Mouse (Mus musculus) neutrophil, adult 59 days (primary cell): ENCODE data around the gene Lum. TPM values are rescaled to one million over a fixed set of nuclear protein-coding genes. Genes with fewer than 3 reads are reported as not detected.

Experiments used
- total RNA-seq, 2 experiments: library from RNA; stranded (reverse); gene quantifications; 1 replicate in 1 of 2; 2 replicates in 1 of 2; pipeline ENCODE4 v1.2.4; 2023

Gene Lum
- total RNA-seq, result under 1 TPM in 1 of 2 experiments, not detected in 1; 0.33 TPM

GRCm38 (mm10) chr10:97564957-97565856, at the start of gene Lum:
TSS of gene Lum (plus strand) at chr10:97565128.

GRCm38 (mm10) chr10:97606579-97606978, 41.7 kb downstream of the Lum start, which contains the start of gene Kera:
TSS of gene Kera (plus strand) at chr10:97606879.

Other genes starting within 250 kb of the Lum start
- gene Dcn, start 85.5 kb upstream of the Lum start, total RNA-seq, result 1 to 10 TPM in 1 of 2 experiments, under 1 TPM in 1; 0.84 to 1.8 TPM
- gene Kera, start 41.8 kb downstream of the Lum start, total RNA-seq, result not detected
- not detected for gene Epyc, start 78.9 kb downstream of the Lum start, total RNA-seq
- gene Ccer1, start 127.9 kb downstream of the Lum start, total RNA-seq, result not detected
- not detected for gene C030005K15Rik, start 161.6 kb downstream of the Lum start, total RNA-seq